Mouse (Mus musculus) intestine, postnatal 0 days (tissue): ENCODE measurements at regions not wholly inside any gene's neighbourhood (a gene's known extent, or its start where the extent isn't known, plus 50 kb on each side); places are given as distances from the start of the nearest gene placed in this dataset.

Source experiments
- ATAC-seq: fragments of 200-750 bp; cut with Nextera tagmentation; 2 replicates; pipeline ENCODE4 v1.8.0; 2017; ENCODE audit warnings: mild to moderate bottlenecking, moderate TSS enrichment, moderate library complexity
- H3K27ac ChIP-seq: fragments of 300-500 bp; sonication (generic); 2 replicates; pipeline ENCODE4 v1.5.1; 2014; ENCODE audit warnings: mild to moderate bottlenecking, low read depth, low read length, moderate library complexity
- H3K27me3 ChIP-seq: fragments of 300-500 bp; sonication (generic); replicated peaks from 2 replicates; pipeline ENCODE4 v1.6.1; 2014; ENCODE audit warnings: low read length, mixed read lengths; ENCODE audit not compliant: control insufficient read depth, insufficient read depth
- H3K36me3 ChIP-seq: fragments of 300-500 bp; sonication (generic); 2 replicates; pipeline ENCODE4 v1.6.1; 2014; ENCODE audit warnings: mild to moderate bottlenecking, moderate library complexity; ENCODE audit not compliant: control insufficient read depth, insufficient read depth
- H3K4me1 ChIP-seq: fragments of 300-500 bp; sonication (generic); replicated peaks from 2 replicates; pipeline ENCODE4 v1.6.1; 2014; ENCODE audit warnings: antibody characterized with exemption, low read length, mixed read lengths; ENCODE audit not compliant: control insufficient read depth, insufficient read depth
- H3K4me2 ChIP-seq: fragments of 300-500 bp; sonication (generic); replicated peaks from 2 replicates; pipeline ENCODE4 v1.6.1; 2014; ENCODE audit warnings: low read depth, mild to moderate bottlenecking, moderate library complexity
- H3K4me3 ChIP-seq: fragments of 300-500 bp; sonication (generic); 2 replicates; pipeline ENCODE4 v1.5.1; 2014; ENCODE audit warnings: low read depth, low read length
- H3K9ac ChIP-seq: fragments of 300-500 bp; sonication (generic); 2 replicates; pipeline ENCODE4 v1.6.1; 2014; ENCODE audit warnings: mild to moderate bottlenecking, low read depth, low read length
- H3K9me3 ChIP-seq: fragments of 300-500 bp; sonication (generic); 2 replicates; pipeline ENCODE4 v1.6.1; 2016; ENCODE audit warnings: mixed run types; ENCODE audit not compliant: control insufficient read depth
- CTCF ChIP-seq: sonication (generic); IDR thresholded peaks from 2 replicates; pipeline ENCODE4 v1.5.1; 2016; ENCODE audit warnings: low read depth, mild to moderate bottlenecking, control low read depth, antibody characterized with exemption, moderate library complexity
- WGBS: fragments of 180-500 bp; shearing (Covaris S2); extraction: QIAGEN DNeasy Blood & Tissue Kit; methylation state at CpG from one replicate; pipeline ENCODE4 v1.1.7; 2014; 5-methylcytosine and 5-hydroxymethylcytosine counted together

DNA sequence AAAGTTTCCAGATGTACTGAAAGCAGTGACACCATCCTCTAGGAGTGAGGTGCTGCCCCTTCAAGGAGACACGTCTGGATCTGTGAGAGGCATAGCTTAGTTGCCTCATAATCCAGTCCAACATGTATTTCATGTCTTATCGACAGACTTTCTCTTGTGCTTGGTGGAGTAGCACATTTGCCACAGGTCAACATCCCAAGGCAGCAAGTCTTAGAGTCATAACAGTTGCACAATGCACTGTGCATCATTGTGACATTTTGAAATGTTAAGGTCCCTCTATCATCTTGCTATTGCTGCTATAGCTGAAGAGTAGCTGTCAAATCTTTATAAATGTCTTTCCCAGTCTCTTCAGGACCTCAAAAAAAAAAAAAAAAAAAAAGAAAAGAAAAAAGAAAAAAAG is 905.6 kb downstream of the Gsdmc2 start:
- no peak overlapping the region for H3K4me3 ChIP-seq
- no peaks in the 10 kb centered on the region for H3K9me3 ChIP-seq
- 80% methylated on average over 2 of the region's 2 CpGs for WGBS
- H3K4me1 ChIP-seq, result no peaks in the 10 kb centered on the region; the same call in 1 of the 2 replicates
- H3K27me3 ChIP-seq, result no peaks in the 10 kb centered on the region
- ATAC-seq, result no peak
- no peak overlapping the region for H3K9ac ChIP-seq
- H3K36me3 ChIP-seq, result no peaks in the 10 kb centered on the region
- no peak for TF ChIP-seq CTCF
- no peak overlapping the region for H3K27ac ChIP-seq
- H3K4me2 ChIP-seq, result no peak overlapping the region

DNA sequence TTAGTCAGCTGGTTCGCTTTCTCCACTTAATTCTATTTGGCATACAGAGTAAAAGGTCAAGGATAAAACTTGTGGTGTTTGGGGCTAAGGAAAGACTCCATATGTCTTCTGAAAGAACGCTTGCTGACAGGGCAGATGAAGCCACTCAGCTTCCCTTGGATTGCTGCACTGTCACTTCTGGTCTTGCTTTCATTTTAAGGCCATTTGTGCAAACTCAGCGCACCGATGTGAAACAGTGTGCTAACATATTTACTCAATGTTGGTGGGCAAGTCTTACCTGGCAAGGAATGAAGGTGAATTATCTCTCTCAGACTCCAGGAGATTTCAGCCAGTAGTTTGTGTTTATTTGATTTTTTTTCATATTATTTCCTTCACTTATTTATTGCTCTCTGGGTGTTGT is 907.2 kb downstream of the Gsdmc2 start:
- no peak for ATAC-seq
- Histone ChIP-seq H3K4me3 (no peak overlapping the region), H3K9ac (no peak overlapping the region), H3K27ac (no peak overlapping the region), H3K4me2 (no peak overlapping the region), H3K9me3 (no peaks in the 10 kb centered on the region), H3K36me3 (no peaks in the 10 kb centered on the region), H3K4me1 (no peaks in the 10 kb centered on the region; the same call in 1 of the 2 replicates), H3K27me3 (no peaks in the 10 kb centered on the region)
- WGBS, result 77% methylated on average over 4 of the region's 4 CpGs
- TF ChIP-seq CTCF, result no peak

DNA sequence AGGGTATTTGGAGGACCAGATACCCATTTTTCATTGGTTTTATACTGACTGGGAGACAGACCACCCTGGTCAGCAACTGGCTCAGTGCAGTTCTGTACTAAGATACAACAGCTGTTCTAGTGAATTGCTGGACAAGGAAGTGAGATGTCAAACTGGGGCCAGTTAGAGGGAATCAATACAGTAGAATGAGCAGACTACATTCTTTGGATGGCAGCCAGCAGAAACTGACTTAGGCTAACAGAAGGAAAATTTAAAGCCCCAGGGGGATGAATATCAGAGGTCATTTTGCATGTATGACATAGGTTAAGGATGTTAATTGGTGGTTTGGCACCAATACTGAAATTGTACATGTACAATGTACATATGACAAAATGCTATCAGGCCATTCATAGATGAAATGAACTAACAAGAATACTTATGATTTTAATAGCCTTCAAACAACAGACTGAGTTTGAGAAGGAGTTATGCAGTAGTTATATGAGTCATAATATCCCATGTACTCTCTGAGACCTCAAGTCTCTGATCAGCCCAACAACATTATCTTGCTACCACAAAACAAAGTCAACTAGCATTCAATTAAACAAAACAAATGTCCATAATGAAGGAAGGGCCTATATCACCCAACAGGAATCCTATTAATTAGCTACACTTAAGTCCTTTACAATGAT is 910.3 kb downstream of the Gsdmc2 start:
- no peaks in the 10 kb centered on the region for H3K9me3 ChIP-seq
- H3K27ac ChIP-seq, result no peak overlapping the region
- TF ChIP-seq CTCF, result no peak
- no peak overlapping the region for H3K4me2 ChIP-seq
- H3K9ac ChIP-seq, result no peak overlapping the region
- no peak for ATAC-seq
- no peaks in the 10 kb centered on the region for H3K27me3 ChIP-seq
- H3K4me3 ChIP-seq, result no peak overlapping the region
- H3K4me1 ChIP-seq, result no peaks in the 10 kb centered on the region; the same call in 1 of the 2 replicates
- no peaks in the 10 kb centered on the region for H3K36me3 ChIP-seq

GRCm38 (mm10) chr15:62920520-62920919 is 924.5 kb downstream of the Gsdmc2 start:
- H3K4me1 ChIP-seq, result no peaks in the 10 kb centered on the region
- TF ChIP-seq CTCF, result no peak
- H3K27me3 ChIP-seq, result no peaks in the 10 kb centered on the region
- no peak overlapping the region for H3K27ac ChIP-seq
- WGBS, result 83% methylated on average over 2 of the region's 2 CpGs
- no peaks in the 10 kb centered on the region for H3K36me3 ChIP-seq
- H3K4me2 ChIP-seq, result no peak overlapping the region
- no peaks in the 10 kb centered on the region for H3K9me3 ChIP-seq
- no peak for ATAC-seq
- H3K4me3 ChIP-seq, result no peak overlapping the region
- H3K9ac ChIP-seq, result no peak overlapping the region

GRCm38 (mm10) chr15:62919264-62919663 is 925.7 kb downstream of the Gsdmc2 start:
- H3K4me2 ChIP-seq, result no peak overlapping the region
- H3K9me3 ChIP-seq, result no peaks in the 10 kb centered on the region
- no peak overlapping the region for H3K27ac ChIP-seq
- no peak overlapping the region for H3K9ac ChIP-seq
- no peaks in the 10 kb centered on the region for H3K36me3 ChIP-seq
- H3K4me1 ChIP-seq, result no peaks in the 10 kb centered on the region
- H3K4me3 ChIP-seq, result no peak overlapping the region
- no peak for TF ChIP-seq CTCF
- H3K27me3 ChIP-seq, result no peaks in the 10 kb centered on the region
- no peak for ATAC-seq

DNA sequence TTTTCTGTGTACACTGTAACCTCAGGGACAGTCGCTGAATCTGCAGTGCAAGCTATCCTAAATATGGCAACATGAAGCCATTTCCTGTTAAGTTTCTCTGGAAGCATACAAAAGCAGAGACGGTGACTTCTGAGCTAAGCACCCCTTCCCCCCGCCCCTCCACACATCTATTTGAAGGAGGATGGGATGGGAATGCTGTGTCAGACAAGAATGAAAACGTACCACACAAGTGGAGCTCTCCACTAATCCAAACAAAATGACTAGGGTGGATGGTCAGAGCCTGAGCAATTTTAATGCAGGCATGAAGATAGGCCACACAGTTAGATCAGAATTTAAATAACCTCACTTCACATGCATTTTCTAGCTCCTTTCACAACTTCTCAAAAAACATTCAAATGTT is 936.6 kb downstream of the Gsdmc2 start:
- Histone ChIP-seq H3K4me3 (no peak overlapping the region), H3K9me3 (no peaks in the 10 kb centered on the region), H3K4me2 (no peak overlapping the region), H3K9ac (no peak overlapping the region), H3K27ac (no peak overlapping the region), H3K36me3 (no peaks in the 10 kb centered on the region), H3K4me1 (no peaks in the 10 kb centered on the region), H3K27me3 (no peaks in the 10 kb centered on the region)
- WGBS, result 31% methylated on average over 4 of the region's 4 CpGs
- no peak for TF ChIP-seq CTCF
- ATAC-seq, result no peak

DNA sequence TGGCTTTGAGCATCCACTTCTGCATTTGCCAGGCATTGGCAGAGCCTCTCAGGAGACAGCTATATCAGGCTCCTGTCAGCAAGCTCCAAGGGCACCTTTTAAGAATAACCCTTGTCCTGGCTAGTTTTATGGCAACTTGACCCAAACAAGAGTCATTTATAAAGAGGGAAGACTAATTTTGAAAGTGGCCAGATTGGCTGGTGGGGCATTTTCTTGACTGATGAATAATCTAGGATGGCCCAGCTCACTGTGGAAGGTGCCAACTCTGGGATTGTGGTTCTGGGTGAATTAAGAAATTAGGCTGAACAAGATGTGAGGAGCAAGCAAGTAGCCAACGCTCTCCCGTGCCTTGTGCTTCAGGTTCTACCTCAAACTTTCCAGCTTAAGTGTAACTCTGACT is 937.8 kb downstream of the Gsdmc2 start:
- no peaks in the 10 kb centered on the region for H3K9me3 ChIP-seq
- no peak overlapping the region for H3K4me3 ChIP-seq
- no peak for TF ChIP-seq CTCF
- H3K27ac ChIP-seq, result no peak overlapping the region
- no peak for ATAC-seq
- 98% methylated on average over 2 of the region's 2 CpGs for WGBS
- H3K27me3 ChIP-seq, result no peaks in the 10 kb centered on the region
- no peak overlapping the region for H3K4me2 ChIP-seq
- H3K9ac ChIP-seq, result no peak overlapping the region
- no peaks in the 10 kb centered on the region for H3K36me3 ChIP-seq
- H3K4me1 ChIP-seq, result no peaks in the 10 kb centered on the region
